Mouse (Mus musculus) kidney, embryonic 14.5 days (tissue): ENCODE measurements at regions not wholly inside any gene's neighbourhood (a gene's known extent, or its start where the extent isn't known, plus 50 kb on each side); places are given as distances from the start of the nearest gene placed in this dataset.

ENCODE experiments used
- ATAC-seq: fragments of 200-750 bp; cut with Nextera tagmentation; 2 replicates; pipeline ENCODE4 v1.8.0; 2017; ENCODE audit warnings: moderate number of reproducible peaks, mild to moderate bottlenecking, moderate TSS enrichment, moderate library complexity; ENCODE audit not compliant: low FRiP score, low TSS enrichment
- H3K27ac ChIP-seq: fragments of 300-500 bp; sonication (generic); 2 replicates; pipeline ENCODE4 v1.5.1; 2014; ENCODE audit warnings: low read depth, mild to moderate bottlenecking, low read length, moderate library complexity, mixed read lengths
- H3K27me3 ChIP-seq: fragments of 300-500 bp; sonication (generic); 2 replicates; pipeline ENCODE4 v1.6.1; 2014; ENCODE audit warnings: mild to moderate bottlenecking, low read length; ENCODE audit not compliant: control insufficient read depth, insufficient read depth
- H3K36me3 ChIP-seq: fragments of 300-500 bp; sonication (generic); 2 replicates; pipeline ENCODE4 v1.6.1; 2014; ENCODE audit warnings: low read length, mixed read lengths; ENCODE audit not compliant: control insufficient read depth, insufficient read depth
- H3K4me1 ChIP-seq: fragments of 300-500 bp; sonication (generic); 2 replicates; pipeline ENCODE4 v1.6.1; 2014; ENCODE audit warnings: low read length, mixed read lengths; ENCODE audit not compliant: control insufficient read depth, insufficient read depth
- H3K4me2 ChIP-seq: fragments of 300-500 bp; sonication (generic); replicated peaks from 2 replicates; pipeline ENCODE4 v1.6.1; 2014; ENCODE audit warnings: low read depth, mild to moderate bottlenecking, low read length
- H3K4me3 ChIP-seq: fragments of 300-500 bp; sonication (generic); 2 replicates; pipeline ENCODE4 v1.5.1; 2014; ENCODE audit warnings: mild to moderate bottlenecking, low read length
- H3K9ac ChIP-seq: fragments of 300-500 bp; sonication (generic); 2 replicates; pipeline ENCODE4 v1.6.1; 2014; ENCODE audit warnings: low read depth, mild to moderate bottlenecking, low read length, moderate library complexity
- H3K9me3 ChIP-seq: fragments of 300-500 bp; sonication (generic); 2 replicates; pipeline ENCODE4 v1.6.1; 2016; ENCODE audit warnings: low read length; ENCODE audit not compliant: control insufficient read depth
- WGBS: fragments of 180-500 bp; shearing (Covaris S2); extraction: QIAGEN DNeasy Blood & Tissue Kit; methylation state at CpG from one replicate; pipeline ENCODE4 v1.1.7; 2014; 5-methylcytosine and 5-hydroxymethylcytosine counted together

DNA sequence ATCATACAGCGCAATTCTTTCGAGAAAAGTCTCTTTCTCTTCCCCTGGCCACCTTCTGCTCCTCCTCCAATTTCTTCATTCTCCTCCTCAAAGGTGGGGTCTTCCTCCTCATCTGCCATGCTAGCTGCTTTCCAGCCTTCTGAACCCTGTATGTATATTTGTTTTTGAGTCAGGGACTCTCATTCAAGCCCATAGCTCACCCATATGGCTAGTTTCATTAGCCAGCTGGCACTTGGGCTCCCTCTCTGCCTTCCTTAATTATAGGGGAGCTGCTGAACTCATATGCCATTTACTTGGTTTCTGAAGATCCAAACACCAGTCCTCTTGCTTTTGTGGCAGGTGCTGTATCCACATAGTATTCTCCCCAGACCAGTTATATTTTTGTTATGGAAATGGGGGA is 160.8 kb upstream of the Otx2 start:
- no peaks in the 10 kb centered on the region for H3K4me1 ChIP-seq
- no peak for ATAC-seq
- 95% methylated on average over 2 of the region's 2 CpGs for WGBS

DNA sequence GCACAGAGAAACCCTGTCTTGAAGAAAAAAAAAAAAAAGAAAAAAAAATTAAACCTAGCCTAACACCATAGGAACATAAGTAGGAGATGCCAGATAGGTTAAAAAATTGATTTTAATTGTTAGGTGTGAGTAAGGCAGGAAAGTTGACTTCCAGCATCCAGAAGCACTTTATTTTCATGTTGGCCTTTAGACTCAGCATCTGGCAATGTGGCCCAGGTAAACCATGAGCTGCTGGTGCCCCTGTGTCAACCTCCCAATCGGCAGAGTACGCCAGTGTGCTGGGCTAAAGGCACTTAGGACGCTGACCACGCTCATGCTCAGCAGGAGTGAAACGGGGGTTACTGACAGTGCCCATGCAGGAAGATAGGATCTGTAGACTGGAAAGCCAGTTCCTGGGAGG is 152.8 kb upstream of the Otx2 start:
- Histone ChIP-seq H3K4me1 (no peaks in the 10 kb centered on the region), H3K36me3 (no peaks in the 10 kb centered on the region), H3K9ac (no peak overlapping the region), H3K27me3 (no peaks in the 10 kb centered on the region), H3K4me2 (no peak overlapping the region), H3K9me3 (no peaks in the 10 kb centered on the region), H3K27ac (no peak overlapping the region), H3K4me3 (no peak overlapping the region)
- 73% methylated on average over 5 of the region's 5 CpGs for WGBS
- ATAC-seq: no peak

More for the DNA sequence above, 160.8 kb upstream of the Otx2 start:
- Histone ChIP-seq H3K9ac (no peak overlapping the region), H3K9me3 (no peaks in the 10 kb centered on the region), H3K27me3 (no peaks in the 10 kb centered on the region; the same call in 1 of the 2 replicates), H3K4me2 (no peak overlapping the region), H3K36me3 (no peaks in the 10 kb centered on the region), H3K4me3 (no peak overlapping the region), H3K27ac (no peak overlapping the region)

- no peaks in the 10 kb centered on the region for H3K9me3 ChIP-seq
- no peak overlapping the region for H3K9ac ChIP-seq
- H3K4me2 ChIP-seq: no peak overlapping the region
- no peak overlapping the region for H3K27ac ChIP-seq
- H3K36me3 ChIP-seq: no peaks in the 10 kb centered on the region
- ATAC-seq: no peak
- no peaks in the 10 kb centered on the region for H3K27me3 ChIP-seq
- WGBS: 64% methylated on average over 3 of the region's 3 CpGs
- no peaks in the 10 kb centered on the region for H3K4me1 ChIP-seq
- no peak overlapping the region for H3K4me3 ChIP-seq
Measured at GRCm38 (mm10) chr14:48824375-48824774, 150.8 kb upstream of the Otx2 start.

GRCm38 (mm10) chr14:48815941-48816340 is 142.3 kb upstream of the Otx2 start:
- Histone ChIP-seq H3K4me2 (no peak overlapping the region), H3K4me1 (no peaks in the 10 kb centered on the region), H3K27me3 (no peaks in the 10 kb centered on the region), H3K9ac (no peak overlapping the region), H3K4me3 (no peak overlapping the region), H3K36me3 (no peaks in the 10 kb centered on the region), H3K9me3 (no peaks in the 10 kb centered on the region), H3K27ac (no peak overlapping the region)
- 87% methylated on average over 3 of the region's 3 CpGs for WGBS
- ATAC-seq: no peak

GRCm38 (mm10) chr14:48815231-48815728 is 141.7 kb upstream of the Otx2 start:
- Histone ChIP-seq H3K4me3 (no peak overlapping the region), H3K9ac (no peak overlapping the region), H3K27me3 (no peaks in the 10 kb centered on the region), H3K36me3 (no peaks in the 10 kb centered on the region), H3K27ac (no peak overlapping the region), H3K4me2 (no peak overlapping the region), H3K9me3 (no peaks in the 10 kb centered on the region), H3K4me1 (no peaks in the 10 kb centered on the region)
- ATAC-seq: no peak
- WGBS: 74% methylated on average over 8 of the region's 8 CpGs

DNA sequence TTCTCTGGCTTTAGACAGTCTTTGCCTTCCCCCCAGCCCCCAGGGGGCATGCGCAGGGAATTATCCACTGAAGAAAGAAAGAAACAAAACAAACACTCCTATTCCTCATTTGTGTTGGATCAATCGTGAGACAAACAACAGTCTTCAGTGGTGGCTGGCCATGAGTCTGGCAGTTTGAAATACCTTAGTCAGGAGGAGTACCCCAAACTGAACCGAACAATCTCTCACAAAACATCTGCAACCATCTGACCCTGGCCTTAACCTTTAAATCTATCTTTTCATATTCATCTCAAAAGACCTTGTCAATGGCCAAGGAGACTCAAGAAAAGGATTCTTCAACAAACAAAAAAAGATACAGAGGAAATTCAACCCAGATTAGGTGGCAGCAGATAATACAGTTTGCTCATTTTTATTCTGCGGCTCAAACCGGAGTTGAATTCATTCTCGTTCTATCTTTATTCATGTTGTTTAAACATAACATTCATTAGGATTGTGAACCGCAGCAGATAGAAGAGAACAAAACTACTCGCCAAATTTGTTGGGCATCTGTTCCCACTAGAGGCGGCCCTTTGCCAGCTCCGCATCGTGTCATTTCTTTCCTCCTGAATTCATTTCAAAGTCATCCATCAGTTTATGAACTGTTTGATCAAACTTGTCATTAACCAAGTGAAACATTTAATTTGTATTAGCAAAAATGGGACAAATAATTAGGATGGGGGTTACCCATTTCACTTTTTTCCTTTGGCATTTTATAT is 139.3 kb upstream of the Otx2 start:
- Histone ChIP-seq H3K9me3 (no peaks in the 10 kb centered on the region), H3K4me1 (no peaks in the 10 kb centered on the region), H3K4me2 (no peak overlapping the region), H3K27me3 (no peaks in the 10 kb centered on the region), H3K9ac (no peak overlapping the region), H3K27ac (no peak overlapping the region), H3K36me3 (no peaks in the 10 kb centered on the region), H3K4me3 (no peak overlapping the region)
- no peak for ATAC-seq
- 89% methylated on average over 11 of the region's 11 CpGs for WGBS

DNA sequence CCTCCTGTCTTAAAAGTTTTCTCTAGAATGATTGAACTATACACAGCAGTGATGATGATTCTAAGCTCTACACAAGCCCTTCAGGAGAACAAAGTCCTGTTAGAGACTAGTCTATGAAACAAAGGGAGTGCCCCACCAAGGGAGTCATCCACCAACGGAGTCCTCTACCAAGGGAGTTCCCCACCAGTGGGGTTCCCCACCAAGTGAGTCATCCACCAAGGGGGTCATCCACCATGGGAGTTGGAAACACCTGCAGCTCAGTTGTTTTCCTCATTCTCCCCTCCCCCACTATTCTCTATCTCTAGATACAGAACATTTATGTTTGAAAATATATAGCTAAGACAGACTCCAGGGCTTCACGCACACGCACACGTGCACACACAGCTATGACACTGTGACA is 130.5 kb upstream of the Otx2 start:
- H3K27me3 ChIP-seq: no peaks in the 10 kb centered on the region
- H3K9me3 ChIP-seq: no peaks in the 10 kb centered on the region
- no peak overlapping the region for H3K4me2 ChIP-seq
- H3K36me3 ChIP-seq: no peaks in the 10 kb centered on the region
- no peak overlapping the region for H3K9ac ChIP-seq
- WGBS: 87% methylated on average over 4 of the region's 4 CpGs
- H3K4me3 ChIP-seq: no peak overlapping the region
- ATAC-seq: no peak
- no peak overlapping the region for H3K27ac ChIP-seq
- H3K4me1 ChIP-seq: no peaks in the 10 kb centered on the region

- no peak overlapping the region for H3K4me2 ChIP-seq
- no peak for ATAC-seq
- H3K36me3 ChIP-seq: no peaks in the 10 kb centered on the region
- H3K9me3 ChIP-seq: no peaks in the 10 kb centered on the region
- no peak overlapping the region for H3K4me3 ChIP-seq
- no peak overlapping the region for H3K27ac ChIP-seq
- H3K9ac ChIP-seq: no peak overlapping the region
- H3K27me3 ChIP-seq: no peaks in the 10 kb centered on the region
- H3K4me1 ChIP-seq: no peaks in the 10 kb centered on the region
- WGBS: 47% methylated on average over 14 of the region's 14 CpGs
Measured at GRCm38 (mm10) chr14:48801283-48801682, 127.7 kb upstream of the Otx2 start.

DNA sequence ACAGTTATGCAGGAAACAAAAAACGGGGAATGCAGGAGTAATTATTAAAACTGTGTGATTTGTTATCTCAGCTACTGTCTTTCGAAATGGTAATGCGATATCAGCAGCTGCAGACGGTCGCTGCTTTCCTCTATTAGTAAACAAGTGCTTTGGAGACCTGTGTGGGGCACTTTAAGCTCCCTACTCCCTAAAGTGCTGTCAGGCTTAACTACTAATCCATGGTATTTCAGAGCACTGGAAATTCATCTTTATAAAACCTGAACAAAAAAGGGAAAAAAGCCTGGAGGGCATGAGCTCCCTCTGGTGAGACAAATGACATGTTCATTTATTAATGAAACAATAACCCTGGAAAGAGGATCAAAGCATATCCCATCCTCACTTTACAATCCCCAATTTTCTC is 127.2 kb upstream of the Otx2 start:
- no peaks in the 10 kb centered on the region for H3K27me3 ChIP-seq
- H3K4me3 ChIP-seq: no peak overlapping the region
- 24% methylated on average over 5 of the region's 5 CpGs for WGBS
- H3K9ac ChIP-seq: no peak overlapping the region
- H3K9me3 ChIP-seq: no peaks in the 10 kb centered on the region
- no peak for ATAC-seq
- no peaks in the 10 kb centered on the region for H3K4me1 ChIP-seq
- H3K4me2 ChIP-seq: no peak overlapping the region
- no peak overlapping the region for H3K27ac ChIP-seq
- H3K36me3 ChIP-seq: no peaks in the 10 kb centered on the region
